Mouse (Mus musculus): ENCODE data around the gene Usmg5. TPM values are rescaled to one million over a fixed set of nuclear protein-coding genes. Genes with fewer than 3 reads are reported as not detected.

Gene Usmg5
- polyA plus RNA-seq, 1 experiment = 34.9 TPM

GRCm38 (mm10) chr19:47067096-47067882 is 23.2 kb downstream of the Usmg5 start, which contains the start of gene Taf5:
TSS of gene Taf5 (plus strand) at chr19:47067746.
- Histone ChIP-seq H3K27me3 (replicated peaks) (no peaks in the 10 kb centered on the region), H3K36me3 (replicated peaks; ENCODE audit: low read length) (peaks cover 22% of the 10 kb centered on the region), H3K9me3 (no peaks in the 10 kb centered on the region), H3K4me1 (peaks cover 28% of the 10 kb centered on the region), H3K4me3 (replicated peaks) (peak within 1 kb of the TSS; percentile 97)
- TF ChIP-seq FLI1 (IDR thresholded peaks at IDR 0.05; ENCODE audit: low read length) = 0 out of 2 replicates have a peak, but pooled peaks have one; percentile 30
- TF ChIP-seq GATA1 (IDR thresholded peaks at IDR 0.05; ENCODE audit: borderline replicate concordance, low read length) = no peak

- no peak for TF ChIP-seq GATA1 (IDR thresholded peaks at IDR 0.05; ENCODE audit: borderline replicate concordance, low read length)
- H3K4me3 ChIP-seq (replicated peaks) = no peak overlapping the region
- peaks cover 28% of the 10 kb centered on the region for H3K4me1 ChIP-seq
Observed at GRCm38 (mm10) chr19:47065860-47066259, 24.6 kb downstream of the Usmg5 start.

GRCm38 (mm10) chr19:47057684-47058083 is 32.8 kb downstream of the Usmg5 start:
- Histone ChIP-seq H3K4me3 (replicated peaks) (no peak overlapping the region), H3K4me1 (no peaks in the 10 kb centered on the region), H3K27me3 (replicated peaks) (peaks cover 6% of the 10 kb centered on the region), H3K9me3 (no peaks in the 10 kb centered on the region), H3K36me3 (replicated peaks; ENCODE audit: low read length) (no peaks in the 10 kb centered on the region)
- TF ChIP-seq FLI1 (IDR thresholded peaks at IDR 0.05; ENCODE audit: low read length) = no peak
- TF ChIP-seq GATA1 (IDR thresholded peaks at IDR 0.05; ENCODE audit: borderline replicate concordance, low read length) = no peak

More at GRCm38 (mm10) chr19:47065860-47066259, 24.6 kb downstream of the Usmg5 start:
- Histone ChIP-seq H3K9me3 (no peaks in the 10 kb centered on the region), H3K36me3 (replicated peaks; ENCODE audit: low read length) (peaks cover 9% of the 10 kb centered on the region), H3K27me3 (replicated peaks) (no peaks in the 10 kb centered on the region)

- Histone ChIP-seq H3K4me1 (peaks cover 25% of the 10 kb centered on the region), H3K36me3 (replicated peaks; ENCODE audit: low read length) (no peaks in the 10 kb centered on the region), H3K9me3 (no peaks in the 10 kb centered on the region), H3K27me3 (replicated peaks) (peaks cover 6% of the 10 kb centered on the region), H3K4me3 (replicated peaks) (no peak overlapping the region)
- TF ChIP-seq GATA1 (IDR thresholded peaks at IDR 0.05; ENCODE audit: borderline replicate concordance, low read length) = no peak
- TF ChIP-seq FLI1 (IDR thresholded peaks at IDR 0.05; ENCODE audit: low read length) = no peak
Observed at GRCm38 (mm10) chr19:47053471-47053870, 37.0 kb downstream of the Usmg5 start.

GRCm38 (mm10) chr19:47052927-47053326 is 37.5 kb downstream of the Usmg5 start:
- Histone ChIP-seq H3K4me3 (replicated peaks) (no peak overlapping the region), H3K9me3 (no peaks in the 10 kb centered on the region), H3K4me1 (peaks cover 25% of the 10 kb centered on the region), H3K27me3 (replicated peaks) (peaks cover 6% of the 10 kb centered on the region), H3K36me3 (replicated peaks; ENCODE audit: low read length) (peaks cover 4% of the 10 kb centered on the region)
- TF ChIP-seq GATA1 (IDR thresholded peaks at IDR 0.05; ENCODE audit: borderline replicate concordance, low read length) (no peak), FLI1 (IDR thresholded peaks at IDR 0.05; ENCODE audit: low read length) (no peak)

- TF ChIP-seq FLI1 (IDR thresholded peaks at IDR 0.05; ENCODE audit: low read length) (no peak), GATA1 (IDR thresholded peaks at IDR 0.05; ENCODE audit: borderline replicate concordance, low read length) (no peak)
- H3K4me3 ChIP-seq (replicated peaks) = peak within 1 kb of the TSS; percentile 98
- peaks cover 20% of the 10 kb centered on the region for H3K36me3 ChIP-seq (replicated peaks; ENCODE audit: low read length)
- H3K27me3 ChIP-seq (replicated peaks) = peaks cover 6% of the 10 kb centered on the region
- H3K4me1 ChIP-seq = peaks cover 25% of the 10 kb centered on the region
- no peaks in the 10 kb centered on the region for H3K9me3 ChIP-seq
Observed at GRCm38 (mm10) chr19:47050271-47051032, 40.0 kb downstream of the Usmg5 start, which contains the start of gene Pcgf6. TSS of gene Pcgf6 (minus strand) at chr19:47050906.

- H3K36me3 ChIP-seq (replicated peaks; ENCODE audit: low read length) = peaks cover 24% of the 10 kb centered on the region
- H3K4me3 ChIP-seq (replicated peaks) = peak overlapping the region; percentile 98
- peaks cover 4% of the 10 kb centered on the region for H3K27me3 ChIP-seq (replicated peaks)
- no peaks in the 10 kb centered on the region for H3K9me3 ChIP-seq
- H3K4me1 ChIP-seq = peaks cover 25% of the 10 kb centered on the region
- no peak for TF ChIP-seq GATA1 (IDR thresholded peaks at IDR 0.05; ENCODE audit: borderline replicate concordance, low read length)
- TF ChIP-seq FLI1 (IDR thresholded peaks at IDR 0.05; ENCODE audit: low read length) = no peak
Observed at GRCm38 (mm10) chr19:47049840-47050239, 40.6 kb downstream of the Usmg5 start.

- H3K9me3 ChIP-seq = no peaks in the 10 kb centered on the region
- TF ChIP-seq FLI1 (IDR thresholded peaks at IDR 0.05; ENCODE audit: low read length) (no peak), GATA1 (IDR thresholded peaks at IDR 0.05; ENCODE audit: borderline replicate concordance, low read length) (no peak)
- peak overlapping the region; percentile 18 for H3K4me3 ChIP-seq (replicated peaks)
- no peaks in the 10 kb centered on the region for H3K27me3 ChIP-seq (replicated peaks)
- H3K4me1 ChIP-seq = peaks cover 25% of the 10 kb centered on the region
- peaks cover 24% of the 10 kb centered on the region for H3K36me3 ChIP-seq (replicated peaks; ENCODE audit: low read length)
Observed at GRCm38 (mm10) chr19:47049061-47049460, 41.4 kb downstream of the Usmg5 start.

- no peaks in the 10 kb centered on the region for H3K9me3 ChIP-seq
- no peaks in the 10 kb centered on the region for H3K27me3 ChIP-seq (replicated peaks)
- peaks cover 29% of the 10 kb centered on the region for H3K36me3 ChIP-seq (replicated peaks; ENCODE audit: low read length)
- H3K4me3 ChIP-seq (replicated peaks) = no peak overlapping the region
- H3K4me1 ChIP-seq = peaks cover 25% of the 10 kb centered on the region
- no peak for TF ChIP-seq GATA1 (IDR thresholded peaks at IDR 0.05; ENCODE audit: borderline replicate concordance, low read length)
- no peak for TF ChIP-seq FLI1 (IDR thresholded peaks at IDR 0.05; ENCODE audit: low read length)
Observed at GRCm38 (mm10) chr19:47047236-47047833, 43.1 kb downstream of the Usmg5 start.
